Mouse (Mus musculus): ENCODE measurements around the gene Sept11. TPM values are rescaled to one million over a fixed set of nuclear protein-coding genes. Genes with fewer than 3 reads are reported as not detected.

Sept11 gene
- total RNA-seq, 1 experiment = 124 TPM

GRCm38 (mm10) chr5:93218375-93218774 is 125.1 kb downstream of the Sept11 start:
- in situ Hi-C loops (cut with MboI; ENCODE audit: low sequenced_read_pairs in 2 of 2, unreplicated experiment in 2 of 2) = no loop called here

DNA sequence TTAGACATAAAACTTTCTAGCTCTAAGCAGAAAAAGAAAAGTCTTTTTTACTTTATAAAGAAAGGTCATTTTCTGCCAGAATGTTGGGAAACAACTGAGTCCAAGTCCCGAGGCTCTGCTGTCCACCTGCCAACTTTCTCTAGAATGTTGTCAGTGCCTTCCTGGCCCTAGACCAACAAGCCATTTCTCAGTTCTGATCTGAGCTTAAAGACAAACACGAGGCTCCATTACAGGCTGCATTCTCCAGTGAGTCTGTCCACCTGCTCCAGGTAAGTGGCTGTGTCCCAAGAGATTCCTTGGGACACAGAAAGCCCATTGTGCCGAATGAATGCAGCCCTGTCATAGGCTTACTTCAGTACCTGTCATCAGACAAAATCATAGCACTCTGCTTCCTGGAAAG is 128.4 kb downstream of the Sept11 start:
- H3K36me3 ChIP-seq (ENCODE audit: control insufficient read depth, insufficient read depth, low read length, poor library complexity, severe bottlenecking) = no peaks in the 10 kb centered on the region
- in situ Hi-C loops (cut with MboI; ENCODE audit: low sequenced_read_pairs in 2 of 2, unreplicated experiment in 2 of 2) = no loop called here
- no peak overlapping the region for H3K27ac ChIP-seq (ENCODE audit: insufficient read depth, low read depth, low read length, poor library complexity, severe bottlenecking)
- H3K9me3 ChIP-seq (ENCODE audit: control insufficient read depth, insufficient read depth, low read depth, low read length) = no peaks in the 10 kb centered on the region
- H3K9ac ChIP-seq (ENCODE audit: insufficient read depth, low read depth, low read length, poor library complexity, severe bottlenecking) = no peak overlapping the region
- no peak for DNase-seq (ENCODE audit: low read depth, low spot score)
- no peak for TF ChIP-seq MAFK (IDR thresholded peaks at IDR 0.05; ENCODE audit: insufficient read depth, low read depth, low read length)
- no peak for TF ChIP-seq ZC3H11A (IDR thresholded peaks at IDR 0.05; ENCODE audit: borderline replicate concordance, low read depth, low read length)
- TF ChIP-seq HCFC1 (IDR thresholded peaks at IDR 0.05; ENCODE audit: borderline replicate concordance, insufficient read depth, low read length) = no peak
- TF ChIP-seq ZNF384 (IDR thresholded peaks at IDR 0.05; ENCODE audit: low read depth, low read length) = no peak
- TF ChIP-seq CHD2 (IDR thresholded peaks at IDR 0.05; ENCODE audit: low read depth, low read length) = no peak
- no peaks in the 10 kb centered on the region for H3K4me1 ChIP-seq (ENCODE audit: control insufficient read depth in 2 of 2, insufficient read depth in 2 of 2, low read length in 2 of 2, poor library complexity in 1 of 2)
- H3K4me3 ChIP-seq (ENCODE audit: insufficient read depth in 1 of 2, low read depth in 1 of 2, low read length in 2 of 2, poor library complexity in 1 of 2, severe bottlenecking in 1 of 2) = no peak overlapping the region

More at GRCm38 (mm10) chr5:93218375-93218774, 125.1 kb downstream of the Sept11 start:
- Histone ChIP-seq H3K27ac (ENCODE audit: insufficient read depth, low read depth, low read length, poor library complexity, severe bottlenecking) (no peak overlapping the region), H3K36me3 (ENCODE audit: control insufficient read depth, insufficient read depth, low read length, poor library complexity, severe bottlenecking) (no peaks in the 10 kb centered on the region), H3K4me3 (ENCODE audit: insufficient read depth in 1 of 2, low read depth in 1 of 2, low read length in 2 of 2, poor library complexity in 1 of 2, severe bottlenecking in 1 of 2) (no peak overlapping the region), H3K9me3 (ENCODE audit: control insufficient read depth, insufficient read depth, low read depth, low read length) (no peaks in the 10 kb centered on the region), H3K9ac (ENCODE audit: insufficient read depth, low read depth, low read length, poor library complexity, severe bottlenecking) (no peak overlapping the region), H3K4me1 (ENCODE audit: control insufficient read depth in 2 of 2, insufficient read depth in 2 of 2, low read length in 2 of 2, poor library complexity in 1 of 2) (no peaks in the 10 kb centered on the region)
- TF ChIP-seq HCFC1 (IDR thresholded peaks at IDR 0.05; ENCODE audit: borderline replicate concordance, insufficient read depth, low read length) = no peak
- TF ChIP-seq CHD2 (IDR thresholded peaks at IDR 0.05; ENCODE audit: low read depth, low read length) = no peak
- no peak for TF ChIP-seq MAFK (IDR thresholded peaks at IDR 0.05; ENCODE audit: insufficient read depth, low read depth, low read length)
- no peak for TF ChIP-seq ZC3H11A (IDR thresholded peaks at IDR 0.05; ENCODE audit: borderline replicate concordance, low read depth, low read length)
- no peak for TF ChIP-seq ZNF384 (IDR thresholded peaks at IDR 0.05; ENCODE audit: low read depth, low read length)
- DNase-seq (ENCODE audit: low read depth, low spot score) = no peak

GRCm38 (mm10) chr5:93224549-93224948 is 131.3 kb downstream of the Sept11 start:
- Histone ChIP-seq H3K4me1 (ENCODE audit: control insufficient read depth in 2 of 2, insufficient read depth in 2 of 2, low read length in 2 of 2, poor library complexity in 1 of 2) (no peaks in the 10 kb centered on the region), H3K36me3 (ENCODE audit: control insufficient read depth, insufficient read depth, low read length, poor library complexity, severe bottlenecking) (no peaks in the 10 kb centered on the region), H3K27ac (ENCODE audit: insufficient read depth, low read depth, low read length, poor library complexity, severe bottlenecking) (no peak overlapping the region), H3K4me3 (ENCODE audit: insufficient read depth in 1 of 2, low read depth in 1 of 2, low read length in 2 of 2, poor library complexity in 1 of 2, severe bottlenecking in 1 of 2) (no peak overlapping the region), H3K9me3 (ENCODE audit: control insufficient read depth, insufficient read depth, low read depth, low read length) (no peaks in the 10 kb centered on the region), H3K9ac (ENCODE audit: insufficient read depth, low read depth, low read length, poor library complexity, severe bottlenecking) (no peak overlapping the region)
- DNase-seq (ENCODE audit: low read depth, low spot score) = no peak
- in situ Hi-C loops (cut with MboI; ENCODE audit: low sequenced_read_pairs in 2 of 2, unreplicated experiment in 2 of 2) = no loop called here
- TF ChIP-seq ZC3H11A (IDR thresholded peaks at IDR 0.05; ENCODE audit: borderline replicate concordance, low read depth, low read length) (no peak), ZNF384 (IDR thresholded peaks at IDR 0.05; ENCODE audit: low read depth, low read length) (no peak), MAFK (IDR thresholded peaks at IDR 0.05; ENCODE audit: insufficient read depth, low read depth, low read length) (no peak), HCFC1 (IDR thresholded peaks at IDR 0.05; ENCODE audit: borderline replicate concordance, insufficient read depth, low read length) (no peak), CHD2 (IDR thresholded peaks at IDR 0.05; ENCODE audit: low read depth, low read length) (no peak)

Other genes starting within 250 kb of the Sept11 start
- 1.5 and 1.9 TPM in 2 replicates for gene Sowahb, start 48.4 kb upstream of the Sept11 start, total RNA-seq (2012; rRNA removed)
- gene Ccni, start 113.1 kb downstream of the Sept11 start, total RNA-seq (2012; rRNA removed) = 46.2 and 46.5 TPM in 2 replicates
- 0.42 and 0.76 TPM in 2 replicates for gene 2010109A12Rik, start 113.1 kb downstream of the Sept11 start, total RNA-seq (2012; rRNA removed)
- 12.4 and 22.1 TPM in 2 replicates for gene Ccng2, start 173.8 kb downstream of the Sept11 start, total RNA-seq (2012; rRNA removed)

All from ES-E14 (cell line).